Mouse (Mus musculus): Measurements from ENCODE around the gene Tipin. TPM values are rescaled to one million over a fixed set of nuclear protein-coding genes. Genes with fewer than 3 reads are reported as not detected.
A peak's percentile ranks its signal among the peaks of the same experiment; 100 is the strongest.
"Not testable (repeated sequence)": the region's sequence is repeated elsewhere in the genome, so short reads cannot be mapped to it uniquely, and the experiment has no call there.

Gene Tipin
- polyA plus RNA-seq, 1 experiment from 2014 or later: 187 TPM

- no peak overlapping the region for H3K4me3 ChIP-seq (replicated peaks)
- no peaks in the 10 kb centered on the region for H3K36me3 ChIP-seq (replicated peaks)
- no peaks in the 10 kb centered on the region; the same call in 1 of the 2 replicates for H3K4me1 ChIP-seq (replicated peaks)
- H3K27ac ChIP-seq (replicated peaks): no peak overlapping the region
- no peaks in the 10 kb centered on the region for H3K9me3 ChIP-seq (replicated peaks)
- no peak for ATAC-seq (ENCODE audit: insufficient read depth)
- WGBS (ENCODE audit: insufficient replicate concordance): 31% methylated on average over 3 of the region's 3 CpGs
- no peaks in the 10 kb centered on the region for H3K27me3 ChIP-seq
- no peak overlapping the region for H3K4me2 ChIP-seq
- H3K9ac ChIP-seq: no peak overlapping the region
These were observed 10.1 kb upstream of the Tipin start for GRCm38 (mm10) chr9:64271249-64271648.

- H3K4me2 ChIP-seq: no peak overlapping the region
- no peak overlapping the region for H3K9ac ChIP-seq
- no peak for ATAC-seq (ENCODE audit: insufficient read depth)
- H3K27ac ChIP-seq (replicated peaks): no peak overlapping the region
- no peaks in the 10 kb centered on the region for H3K9me3 ChIP-seq (replicated peaks)
- H3K36me3 ChIP-seq (replicated peaks): no peaks in the 10 kb centered on the region
- H3K27me3 ChIP-seq: no peaks in the 10 kb centered on the region
- no peaks in the 10 kb centered on the region; the same call in 1 of the 2 replicates for H3K4me1 ChIP-seq (replicated peaks)
- H3K4me3 ChIP-seq (replicated peaks): no peak overlapping the region
- WGBS (ENCODE audit: insufficient replicate concordance): 35% methylated on average over 7 of the region's 7 CpGs
These were observed 8.8 kb upstream of the Tipin start for GRCm38 (mm10) chr9:64272611-64273010.

GRCm38 (mm10) chr9:64273757-64274156, 7.6 kb upstream of the Tipin start:
- H3K9me3 ChIP-seq (replicated peaks): no peaks in the 10 kb centered on the region
- no peak overlapping the region for H3K27ac ChIP-seq (replicated peaks)
- H3K9ac ChIP-seq: no peak overlapping the region
- H3K4me3 ChIP-seq (replicated peaks): no peak overlapping the region
- H3K4me2 ChIP-seq: no peak overlapping the region
- ATAC-seq (ENCODE audit: insufficient read depth): no peak
- no peaks in the 10 kb centered on the region; the same call in 1 of the 2 replicates for H3K4me1 ChIP-seq (replicated peaks)
- H3K36me3 ChIP-seq (replicated peaks): no peaks in the 10 kb centered on the region
- 62% methylated on average over 4 of the region's 4 CpGs for WGBS (ENCODE audit: insufficient replicate concordance)
- H3K27me3 ChIP-seq: no peaks in the 10 kb centered on the region

GRCm38 (mm10) chr9:64274291-64274690, 7.1 kb upstream of the Tipin start:
- no peak overlapping the region for H3K4me2 ChIP-seq
- H3K9ac ChIP-seq: no peak overlapping the region
- H3K9me3 ChIP-seq (replicated peaks): no peaks in the 10 kb centered on the region
- H3K4me1 ChIP-seq (replicated peaks): peaks cover under 1% of the 10 kb centered on the region; the same call in 1 of the 2 replicates
- no peaks in the 10 kb centered on the region for H3K27me3 ChIP-seq
- no peaks in the 10 kb centered on the region for H3K36me3 ChIP-seq (replicated peaks)
- no peak for ATAC-seq (ENCODE audit: insufficient read depth)
- WGBS (ENCODE audit: insufficient replicate concordance): 55% methylated on average over 4 of the region's 4 CpGs
- no peak overlapping the region for H3K4me3 ChIP-seq (replicated peaks)
- no peak overlapping the region for H3K27ac ChIP-seq (replicated peaks)

GRCm38 (mm10) chr9:64274919-64275318, 6.5 kb upstream of the Tipin start:
- no peak overlapping the region for H3K4me2 ChIP-seq

GRCm38 (mm10) chr9:64277706-64278105, 3.7 kb upstream of the Tipin start:
- no peak overlapping the region for H3K4me3 ChIP-seq (replicated peaks)
- no peaks in the 10 kb centered on the region for H3K9me3 ChIP-seq (replicated peaks)
- peaks cover 15% of the 10 kb centered on the region for H3K4me1 ChIP-seq (replicated peaks)
- H3K4me2 ChIP-seq: no peak overlapping the region
- H3K27ac ChIP-seq (replicated peaks): no peak overlapping the region
- WGBS (ENCODE audit: insufficient replicate concordance): 32% methylated on average over 8 of the region's 8 CpGs
- ATAC-seq (ENCODE audit: insufficient read depth): no peak
- no peaks in the 10 kb centered on the region for H3K36me3 ChIP-seq (replicated peaks)
- no peak overlapping the region for H3K9ac ChIP-seq
- no peaks in the 10 kb centered on the region for H3K27me3 ChIP-seq

More at GRCm38 (mm10) chr9:64274919-64275318, 6.5 kb upstream of the Tipin start:
- no peak overlapping the region for H3K9ac ChIP-seq
- H3K9me3 ChIP-seq (replicated peaks): no peaks in the 10 kb centered on the region
- H3K4me3 ChIP-seq (replicated peaks): no peak overlapping the region
- no peaks in the 10 kb centered on the region for H3K27me3 ChIP-seq
- no peaks in the 10 kb centered on the region for H3K36me3 ChIP-seq (replicated peaks)
- no peak overlapping the region for H3K27ac ChIP-seq (replicated peaks)
- peaks cover 2% of the 10 kb centered on the region; the same call in 1 of the 2 replicates for H3K4me1 ChIP-seq (replicated peaks)
- 58% methylated on average over 1 of the region's 1 CpGs for WGBS (ENCODE audit: insufficient replicate concordance)
- no peak for ATAC-seq (ENCODE audit: insufficient read depth)

GRCm38 (mm10) chr9:64278665-64279310, 2.6 kb upstream of the Tipin start:
- H3K27ac ChIP-seq (replicated peaks): no peak overlapping the region
- no peak for ATAC-seq (ENCODE audit: insufficient read depth)
- no peak overlapping the region for H3K4me2 ChIP-seq
- peaks cover under 1% of the 10 kb centered on the region; the same call in 1 of the 2 replicates for H3K36me3 ChIP-seq (replicated peaks)
- no peak overlapping the region for H3K9ac ChIP-seq
- no peak overlapping the region for H3K4me3 ChIP-seq (replicated peaks)
- no peaks in the 10 kb centered on the region for H3K9me3 ChIP-seq (replicated peaks)
- 80% methylated on average over 6 of the region's 6 CpGs for WGBS (ENCODE audit: insufficient replicate concordance)
- H3K4me1 ChIP-seq (replicated peaks): peaks cover 25% of the 10 kb centered on the region
- H3K27me3 ChIP-seq: no peaks in the 10 kb centered on the region

GRCm38 (mm10) chr9:64281781-64282178, 399 bp downstream of the Tipin start:
- peak overlapping the region; percentile 95 for H3K9ac ChIP-seq
- H3K4me3 ChIP-seq (replicated peaks): peak overlapping the region; percentile 96
- ATAC-seq (ENCODE audit: insufficient read depth): peak; percentile 87
- H3K4me2 ChIP-seq: peak overlapping the region; percentile 72
- H3K4me1 ChIP-seq (replicated peaks): peaks cover 31% of the 10 kb centered on the region
- H3K36me3 ChIP-seq (replicated peaks): peaks cover 17% of the 10 kb centered on the region
- 0% methylated on average over 24 of the region's 24 CpGs for WGBS (ENCODE audit: insufficient replicate concordance)
- peak overlapping the region; percentile 90 for H3K27ac ChIP-seq (replicated peaks)
- H3K9me3 ChIP-seq (replicated peaks): no peaks in the 10 kb centered on the region
- no peaks in the 10 kb centered on the region for H3K27me3 ChIP-seq

- Histone ChIP-seq H3K9me3 (replicated peaks) (no peaks in the 10 kb centered on the region), H3K36me3 (replicated peaks) (peaks cover 24% of the 10 kb centered on the region), H3K4me1 (replicated peaks) (peaks cover 31% of the 10 kb centered on the region), H3K27me3 (no peaks in the 10 kb centered on the region), H3K4me3 (replicated peaks) (peak overlapping the region; percentile 96), H3K27ac (replicated peaks) (peak overlapping the region; percentile 90), H3K4me2 (peak overlapping the region; percentile 72), H3K9ac (peak overlapping the region; percentile 95)
- no peak for ATAC-seq (ENCODE audit: insufficient read depth)
- WGBS (ENCODE audit: insufficient replicate concordance): 8% methylated on average over 5 of the region's 5 CpGs
These were observed 1.1 kb downstream of the Tipin start for GRCm38 (mm10) chr9:64282404-64282987.

GRCm38 (mm10) chr9:64303086-64303485, 21.7 kb downstream of the Tipin start:
- not testable (repeated sequence) for H3K9ac ChIP-seq; H3K27ac ChIP-seq (replicated peaks); H3K9me3 ChIP-seq (replicated peaks); H3K27me3 ChIP-seq; H3K4me1 ChIP-seq (replicated peaks); H3K4me2 ChIP-seq; H3K4me3 ChIP-seq (replicated peaks); ATAC-seq (ENCODE audit: insufficient read depth)
- peaks cover 91% of the 10 kb centered on the region for H3K36me3 ChIP-seq (replicated peaks)
- 79% methylated on average over 4 of the region's 4 CpGs for WGBS (ENCODE audit: insufficient replicate concordance)

GRCm38 (mm10) chr9:64306476-64307312, 25.3 kb downstream of the Tipin start:
- ATAC-seq (ENCODE audit: insufficient read depth): no peak

More at GRCm38 (mm10) chr9:64306476-64307312, 25.3 kb downstream of the Tipin start:
- Histone ChIP-seq H3K36me3 (replicated peaks) (peaks cover 78% of the 10 kb centered on the region), H3K27ac (replicated peaks) (no peak overlapping the region), H3K9ac (no peak overlapping the region), H3K4me3 (replicated peaks) (no peak overlapping the region), H3K27me3 (no peaks in the 10 kb centered on the region), H3K9me3 (replicated peaks) (no peaks in the 10 kb centered on the region), H3K4me2 (no peak overlapping the region), H3K4me1 (replicated peaks) (no peaks in the 10 kb centered on the region)
- WGBS (ENCODE audit: insufficient replicate concordance): 66% methylated on average over 6 of the region's 6 CpGs
